Mouse (Mus musculus) heart, embryonic 10.5 days (tissue): ENCODE measurements around the gene Ccdc158. TPM values are rescaled to one million over a fixed set of nuclear protein-coding genes. Genes with fewer than 3 reads are reported as not detected.
A peak's percentile ranks its signal among the peaks of the same experiment; 100 is the strongest.

Experiments
- DNase-seq: peaks from one replicate; pipeline ENCODE4 v3.0.0-alpha.2; 2017; ENCODE audit warnings: low spot score
- H3K27ac ChIP-seq: fragments of 300-500 bp; sonication (generic); 2 replicates; pipeline ENCODE4 v1.5.1; 2016; ENCODE audit warnings: mild to moderate bottlenecking
- H3K27me3 ChIP-seq: fragments of 300-500 bp; sonication (generic); 2 replicates; pipeline ENCODE4 v1.6.1; 2016; ENCODE audit warnings: mild to moderate bottlenecking; ENCODE audit not compliant: poor library complexity, insufficient read depth, severe bottlenecking
- H3K36me3 ChIP-seq: fragments of 300-500 bp; sonication (generic); 2 replicates; pipeline ENCODE4 v1.6.1; 2016; ENCODE audit warnings: mild to moderate bottlenecking, moderate library complexity
- H3K4me1 ChIP-seq: fragments of 300-500 bp; sonication (generic); 2 replicates; pipeline ENCODE4 v1.6.1; 2016; ENCODE audit warnings: mild to moderate bottlenecking
- H3K4me3 ChIP-seq: fragments of 300-500 bp; sonication (generic); 2 replicates; pipeline ENCODE4 v1.5.1; 2016; ENCODE audit warnings: mild to moderate bottlenecking, moderate library complexity
- H3K9me3 ChIP-seq: fragments of 300-500 bp; sonication (generic); 2 replicates; pipeline ENCODE4 v1.6.1; 2016; ENCODE audit warnings: mild to moderate bottlenecking, moderate library complexity
- WGBS: fragments of 180-500 bp; shearing (Covaris S2); methylation state at CpG from one replicate; pipeline ENCODE4 v1.1.7; 2016; 5-methylcytosine and 5-hydroxymethylcytosine counted together
- polyA plus RNA-seq: library from polyadenylated mRNA; unstranded; fragments of >200 nt; fragmentation: Nextera tagmentation; extraction: Ambion mirVana; gene quantifications from 2 replicates; pipeline ENCODE4 v1.2.1, GENCODE M21; 2016

The Ccdc158 gene
- polyA plus RNA-seq, 1 experiment from 2014 or later, result 0.90 TPM

- Histone ChIP-seq H3K27me3 (no peaks in the 10 kb centered on the region), H3K4me3 (no peak overlapping the region), H3K4me1 (peaks cover 18% of the 10 kb centered on the region), H3K9me3 (no peaks in the 10 kb centered on the region), H3K36me3 (no peaks in the 10 kb centered on the region), H3K27ac (no peak overlapping the region)
- DNase-seq, result no peak
- 41% methylated on average over 11 of the region's 11 CpGs for WGBS
These were observed 26.7 kb upstream of the Ccdc158 start for GRCm38 (mm10) chr5:92701750-92702149.

DNA sequence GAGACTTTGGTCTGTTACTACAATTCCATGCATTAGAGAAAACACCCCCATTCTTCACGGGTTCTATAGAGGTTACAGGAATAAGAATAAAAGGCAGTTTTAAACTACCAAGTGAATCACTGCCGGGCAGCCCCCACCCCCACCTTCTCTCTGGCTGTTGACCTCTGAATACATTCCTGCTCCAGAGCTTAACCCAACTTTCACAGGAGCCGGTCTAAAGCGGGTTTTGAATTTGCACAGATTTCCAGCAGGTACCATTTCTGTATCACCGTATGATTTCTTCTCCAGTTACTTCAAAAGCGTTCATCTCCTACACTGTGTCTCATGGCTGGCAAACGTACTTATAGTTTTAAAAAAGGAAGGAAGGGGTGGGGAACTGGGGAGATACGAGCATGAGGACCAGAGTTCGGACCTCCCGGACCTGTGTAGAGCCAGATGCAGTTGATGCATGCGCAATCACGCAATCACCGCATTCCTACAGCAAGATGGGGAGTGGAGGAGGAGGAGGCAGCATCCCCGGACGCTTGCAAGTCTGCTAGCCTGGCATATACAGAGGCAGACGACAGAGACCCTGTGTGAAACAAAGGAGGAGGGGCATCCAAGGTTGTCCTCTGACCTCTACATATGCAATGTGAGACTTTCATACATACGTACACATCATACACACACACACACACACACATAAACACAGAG is 23.9 kb upstream of the Ccdc158 start:
- no peaks in the 10 kb centered on the region for H3K9me3 ChIP-seq
- peak overlapping the region; percentile 49 for H3K4me3 ChIP-seq
- H3K27me3 ChIP-seq, result no peaks in the 10 kb centered on the region
- 15% methylated on average over 17 of the region's 17 CpGs for WGBS
- no peak for DNase-seq
- peaks cover 18% of the 10 kb centered on the region for H3K4me1 ChIP-seq
- H3K36me3 ChIP-seq, result no peaks in the 10 kb centered on the region
- H3K27ac ChIP-seq, result peak overlapping the region; percentile 72

GRCm38 (mm10) chr5:92698131-92698836 is 23.2 kb upstream of the Ccdc158 start:
- WGBS, result 3% methylated on average over 15 of the region's 15 CpGs
- Histone ChIP-seq H3K27ac (peak overlapping the region; percentile 72), H3K27me3 (no peaks in the 10 kb centered on the region), H3K9me3 (no peaks in the 10 kb centered on the region), H3K36me3 (no peaks in the 10 kb centered on the region), H3K4me1 (peaks cover 18% of the 10 kb centered on the region), H3K4me3 (peak overlapping the region; percentile 49)
- no peak for DNase-seq

GRCm38 (mm10) chr5:92694316-92694995 is 19.4 kb upstream of the Ccdc158 start:
- no peak for DNase-seq
- Histone ChIP-seq H3K36me3 (no peaks in the 10 kb centered on the region), H3K9me3 (no peaks in the 10 kb centered on the region), H3K4me1 (peaks cover 15% of the 10 kb centered on the region; the same call in 1 of the 2 replicates), H3K4me3 (no peak overlapping the region), H3K27ac (no peak overlapping the region), H3K27me3 (no peaks in the 10 kb centered on the region)
- 77% methylated on average over 10 of the region's 10 CpGs for WGBS

- Histone ChIP-seq H3K9me3 (no peaks in the 10 kb centered on the region), H3K27me3 (no peaks in the 10 kb centered on the region), H3K36me3 (no peaks in the 10 kb centered on the region), H3K27ac (no peak overlapping the region), H3K4me1 (peaks cover 10% of the 10 kb centered on the region; the same call in 1 of the 2 replicates), H3K4me3 (no peak overlapping the region)
- no peak for DNase-seq
- 90% methylated on average over 3 of the region's 3 CpGs for WGBS
These were observed 18.7 kb upstream of the Ccdc158 start for GRCm38 (mm10) chr5:92693744-92694143.

DNA sequence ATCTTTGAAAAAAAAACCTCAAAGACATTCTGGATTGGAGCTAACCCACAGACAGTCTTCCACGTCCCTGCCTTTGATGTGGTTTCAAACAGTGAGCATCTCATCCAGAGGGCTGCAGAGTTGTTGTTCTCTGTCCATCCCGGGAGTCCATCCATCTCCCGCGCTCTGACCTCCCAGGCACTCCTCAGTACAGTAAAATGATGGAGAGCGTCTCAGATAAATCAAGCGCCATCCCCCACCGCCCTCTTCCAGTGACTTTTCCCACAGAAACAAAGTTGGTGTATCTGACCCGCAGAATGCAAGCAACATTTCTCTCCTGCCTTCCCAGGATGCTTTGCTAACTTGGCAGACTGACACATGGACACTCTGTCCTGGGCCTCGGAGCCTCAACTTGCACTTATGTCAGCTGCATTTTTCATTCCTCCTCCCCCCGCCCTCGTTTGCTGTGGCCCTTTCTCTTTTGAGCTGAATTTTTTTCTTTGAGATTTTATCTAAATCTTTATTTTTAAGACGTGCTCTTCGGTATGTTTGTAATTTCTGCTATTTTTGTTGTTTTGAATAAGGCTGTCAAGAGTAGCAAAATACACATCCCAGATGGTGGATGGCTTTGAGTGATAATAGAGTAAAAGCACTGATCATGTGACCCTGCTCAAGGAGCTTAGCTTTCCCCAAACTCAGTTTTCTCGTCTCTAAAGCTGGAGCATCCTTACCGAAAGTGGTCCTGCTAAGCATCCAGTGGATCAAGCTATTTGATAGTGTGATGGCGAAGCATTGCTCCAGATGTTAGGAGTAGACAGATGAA is 17.3 kb upstream of the Ccdc158 start:
- H3K4me3 ChIP-seq, result no peak overlapping the region
- H3K27me3 ChIP-seq, result no peaks in the 10 kb centered on the region
- H3K4me1 ChIP-seq, result no peaks in the 10 kb centered on the region
- H3K36me3 ChIP-seq, result no peaks in the 10 kb centered on the region
- WGBS, result 65% methylated on average over 16 of the region's 16 CpGs
- no peak for DNase-seq
- H3K27ac ChIP-seq, result no peak overlapping the region
- no peaks in the 10 kb centered on the region for H3K9me3 ChIP-seq

GRCm38 (mm10) chr5:92688569-92688968 is 13.5 kb upstream of the Ccdc158 start:
- Histone ChIP-seq H3K36me3 (no peaks in the 10 kb centered on the region), H3K27ac (no peak overlapping the region), H3K9me3 (no peaks in the 10 kb centered on the region), H3K4me1 (peaks cover under 1% of the 10 kb centered on the region; the same call in 1 of the 2 replicates), H3K27me3 (no peaks in the 10 kb centered on the region), H3K4me3 (no peak overlapping the region)
- WGBS, result 89% methylated on average over 9 of the region's 9 CpGs
- DNase-seq, result no peak

DNA sequence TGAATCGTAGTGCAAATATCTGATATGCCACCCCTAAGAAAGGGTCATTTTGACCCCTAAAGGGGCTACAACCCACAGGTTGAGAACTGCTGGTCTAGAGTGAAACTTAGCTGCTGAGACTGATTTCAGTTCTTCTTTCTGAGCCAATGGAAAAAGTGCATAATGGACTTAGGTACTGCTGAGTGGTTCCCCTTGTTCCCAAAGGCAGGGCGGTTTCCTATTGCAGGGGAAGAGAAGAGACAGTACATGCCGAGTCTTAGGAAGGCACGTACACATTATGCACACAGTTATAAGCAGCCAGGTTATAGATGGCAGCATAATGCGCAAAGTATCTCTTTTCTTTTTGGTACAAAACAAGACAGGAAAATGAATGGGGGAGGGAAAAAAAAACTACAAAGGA is 13.1 kb upstream of the Ccdc158 start:
- Histone ChIP-seq H3K4me3 (no peak overlapping the region), H3K27ac (no peak overlapping the region), H3K36me3 (no peaks in the 10 kb centered on the region), H3K9me3 (no peaks in the 10 kb centered on the region), H3K4me1 (peaks cover 2% of the 10 kb centered on the region; the same call in 1 of the 2 replicates), H3K27me3 (no peaks in the 10 kb centered on the region)
- 87% methylated on average over 5 of the region's 5 CpGs for WGBS
- DNase-seq, result no peak

- WGBS, result 91% methylated on average over 16 of the region's 16 CpGs
These were observed 9.8 kb upstream of the Ccdc158 start for GRCm38 (mm10) chr5:92684715-92685460.

GRCm38 (mm10) chr5:92683871-92684475 is 8.9 kb upstream of the Ccdc158 start:
- Histone ChIP-seq H3K27ac (no peak overlapping the region), H3K36me3 (no peaks in the 10 kb centered on the region), H3K4me3 (peak overlapping the region; percentile 71), H3K27me3 (peaks cover 6% of the 10 kb centered on the region; the same call in 1 of the 2 replicates), H3K4me1 (peaks cover 6% of the 10 kb centered on the region; the same call in 1 of the 2 replicates), H3K9me3 (no peaks in the 10 kb centered on the region)
- 29% methylated on average over 9 of the region's 9 CpGs for WGBS
- no peak for DNase-seq

More at GRCm38 (mm10) chr5:92684715-92685460, 9.8 kb upstream of the Ccdc158 start:
- H3K36me3 ChIP-seq, result no peaks in the 10 kb centered on the region
- no peak overlapping the region for H3K4me3 ChIP-seq
- H3K27ac ChIP-seq, result no peak overlapping the region
- no peaks in the 10 kb centered on the region for H3K9me3 ChIP-seq
- peaks cover 6% of the 10 kb centered on the region; the same call in 1 of the 2 replicates for H3K4me1 ChIP-seq
- peaks cover 6% of the 10 kb centered on the region; the same call in 1 of the 2 replicates for H3K27me3 ChIP-seq
- DNase-seq, result no peak

DNA sequence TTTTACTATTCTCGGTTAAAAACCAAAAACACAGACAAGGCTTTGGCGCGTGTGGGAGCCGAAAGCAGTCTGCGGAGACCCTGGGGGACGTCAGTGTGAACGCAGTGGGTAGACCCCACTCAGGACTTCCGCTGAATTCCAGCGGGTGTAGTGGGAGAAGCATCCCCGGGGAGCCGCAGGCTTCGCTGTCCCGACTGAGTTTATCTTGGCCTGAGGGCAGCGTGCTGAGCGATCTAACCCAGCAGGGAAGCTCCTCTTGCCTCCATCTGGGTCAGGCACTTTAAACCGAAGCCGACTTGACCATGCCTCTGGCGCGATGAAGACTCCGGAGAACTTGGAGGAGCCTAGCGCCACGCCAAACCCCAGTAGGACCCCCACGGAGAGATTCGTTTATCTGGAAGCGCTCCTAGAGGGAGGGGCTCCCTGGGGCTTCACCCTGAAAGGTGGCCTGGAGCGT is 8.3 kb upstream of the Ccdc158 start, which contains the start of gene Shroom3:
TSS of gene Shroom3 (plus strand) at position 85 of the 457 bp plus-strand sequence.
- under 1% methylated on average over 26 of the region's 26 CpGs for WGBS
- H3K4me1 ChIP-seq, result peaks cover 6% of the 10 kb centered on the region; the same call in 1 of the 2 replicates

More for the DNA sequence above, 8.3 kb upstream of the Ccdc158 start, which contains the start of gene Shroom3:
- Histone ChIP-seq H3K27ac (peak within 1 kb of the TSS; percentile 90), H3K36me3 (no peaks in the 10 kb centered on the region), H3K4me3 (peak within 1 kb of the TSS; percentile 71), H3K27me3 (peaks cover 6% of the 10 kb centered on the region; the same call in 1 of the 2 replicates), H3K9me3 (no peaks in the 10 kb centered on the region)
- peak; percentile 81 for DNase-seq
